Mouse (Mus musculus): ENCODE results near the gene Vmn2r109. TPM values are rescaled to one million over a fixed set of nuclear protein-coding genes. Genes with fewer than 3 reads are reported as not detected.
"Not testable (repeated sequence)": the region's sequence is repeated elsewhere in the genome, so short reads cannot be mapped to it uniquely, and the experiment has no call there.

Gene Vmn2r109
- not detected in 2 replicates for polyA plus RNA-seq (2015; fragmentation: Nextera tagmentation; extraction: Ambion mirVana)

- Histone ChIP-seq H3K4me2 (no peak within 1 kb of the TSS), H3K9ac (no peak within 1 kb of the TSS), H3K9me3 (0 out of 2 replicates have a peak, but pooled peaks cover 2% of the 10 kb centered on the region), H3K4me1 (no peaks in the 10 kb centered on the region), H3K36me3 (no peaks in the 10 kb centered on the region), H3K4me3 (no peak within 1 kb of the TSS), H3K27me3 (no peaks in the 10 kb centered on the region), H3K27ac (no peak within 1 kb of the TSS)
- ATAC-seq (ENCODE audit: insufficient number of reproducible peaks, insufficient read depth, low FRiP score, low TSS enrichment, low read depth) = no peak
- 88% methylated on average over 1 of the region's 1 CpGs for WGBS
Observed at GRCm38 (mm10) chr17:20564656-20565055, at the start of gene Vmn2r109. Gene Vmn2r109, minus strand, starts transcription at chr17:20564756.

- H3K4me1 ChIP-seq = no peaks in the 10 kb centered on the region
- H3K4me3 ChIP-seq = no peak within 1 kb of the TSS
- H3K4me2 ChIP-seq = no peak within 1 kb of the TSS
- no peaks in the 10 kb centered on the region for H3K27me3 ChIP-seq
- no peak within 1 kb of the TSS for H3K27ac ChIP-seq
- WGBS = 27% methylated on average over 1 of the region's 1 CpGs
- no peaks in the 10 kb centered on the region for H3K9me3 ChIP-seq
- no peak within 1 kb of the TSS for H3K9ac ChIP-seq
- no peak for ATAC-seq (ENCODE audit: insufficient number of reproducible peaks, insufficient read depth, low FRiP score, low TSS enrichment, low read depth)
- no peaks in the 10 kb centered on the region for H3K36me3 ChIP-seq
Observed at GRCm38 (mm10) chr17:20596323-20596722, 31.8 kb upstream of the Vmn2r109 start, which contains the start of gene Vmn2r110. Gene Vmn2r110, minus strand, starts transcription at chr17:20596423.

- not testable (repeated sequence) for H3K27ac ChIP-seq; H3K27me3 ChIP-seq; H3K9ac ChIP-seq; H3K9me3 ChIP-seq; H3K4me1 ChIP-seq; ATAC-seq (ENCODE audit: insufficient number of reproducible peaks, insufficient read depth, low FRiP score, low TSS enrichment, low read depth); H3K4me3 ChIP-seq; H3K4me2 ChIP-seq; H3K36me3 ChIP-seq
Observed at GRCm38 (mm10) chr17:20508247-20508646, 56.3 kb downstream of the Vmn2r109 start.

GRCm38 (mm10) chr17:20497858-20498257 lies 66.7 kb downstream of the Vmn2r109 start, which contains the start of gene Vmn1r225:
Gene Vmn1r225, plus strand, starts transcription at chr17:20498158.
- Histone ChIP-seq H3K9me3 (peaks cover 7% of the 10 kb centered on the region; the same call in 1 of the 2 replicates), H3K4me2 (no peak within 1 kb of the TSS), H3K27ac (no peak within 1 kb of the TSS), H3K27me3 (no peaks in the 10 kb centered on the region), H3K9ac (no peak within 1 kb of the TSS), H3K4me1 (no peaks in the 10 kb centered on the region), H3K4me3 (no peak within 1 kb of the TSS), H3K36me3 (no peaks in the 10 kb centered on the region)
- ATAC-seq (ENCODE audit: insufficient number of reproducible peaks, insufficient read depth, low FRiP score, low TSS enrichment, low read depth) = no peak

Other genes starting within 250 kb of the Vmn2r109 start
- gene Vmn2r107, start 219.5 kb downstream of the Vmn2r109 start, polyA plus RNA-seq (2015; fragmentation: Nextera tagmentation; extraction: Ambion mirVana) = not detected in 2 replicates
- gene Vmn1r224, start 150.6 kb downstream of the Vmn2r109 start, polyA plus RNA-seq (2015; fragmentation: Nextera tagmentation; extraction: Ambion mirVana) = not detected in 2 replicates
- not detected in 2 replicates for gene Vmn2r108, start 83.4 kb downstream of the Vmn2r109 start, polyA plus RNA-seq (2015; fragmentation: Nextera tagmentation; extraction: Ambion mirVana)
- gene Vmn1r225, start 66.6 kb downstream of the Vmn2r109 start, polyA plus RNA-seq (2015; fragmentation: Nextera tagmentation; extraction: Ambion mirVana) = not detected in 2 replicates
- gene Vmn2r110, start 31.7 kb upstream of the Vmn2r109 start, polyA plus RNA-seq (2015; fragmentation: Nextera tagmentation; extraction: Ambion mirVana) = 0.03 TPM in 1 of 2 replicates, not detected in the other
- gene Fpr-rs3, start 60.1 kb upstream of the Vmn2r109 start, polyA plus RNA-seq (2015; fragmentation: Nextera tagmentation; extraction: Ambion mirVana) = not detected in 2 replicates
- gene Vmn1r226, start 118.1 kb upstream of the Vmn2r109 start, polyA plus RNA-seq (2015; fragmentation: Nextera tagmentation; extraction: Ambion mirVana) = not detected in 2 replicates
- gene Vmn1r227, start 165.1 kb upstream of the Vmn2r109 start, polyA plus RNA-seq (2015; fragmentation: Nextera tagmentation; extraction: Ambion mirVana) = not detected in 2 replicates
- not detected in 2 replicates for gene Vmn1r228, start 221.4 kb upstream of the Vmn2r109 start, polyA plus RNA-seq (2015; fragmentation: Nextera tagmentation; extraction: Ambion mirVana)
- not detected in 2 replicates for gene Vmn1r229, start 246.8 kb upstream of the Vmn2r109 start, polyA plus RNA-seq (2015; fragmentation: Nextera tagmentation; extraction: Ambion mirVana)

All from embryonic facial prominence, embryonic 13.5 days (tissue).